Mouse (Mus musculus): Measurements from ENCODE around the gene Pnpla2.
"Not testable (repeated sequence)": the region's sequence is repeated elsewhere in the genome, so short reads cannot be mapped to it uniquely, and the experiment has no call there.

Gene Pnpla2

DNA sequence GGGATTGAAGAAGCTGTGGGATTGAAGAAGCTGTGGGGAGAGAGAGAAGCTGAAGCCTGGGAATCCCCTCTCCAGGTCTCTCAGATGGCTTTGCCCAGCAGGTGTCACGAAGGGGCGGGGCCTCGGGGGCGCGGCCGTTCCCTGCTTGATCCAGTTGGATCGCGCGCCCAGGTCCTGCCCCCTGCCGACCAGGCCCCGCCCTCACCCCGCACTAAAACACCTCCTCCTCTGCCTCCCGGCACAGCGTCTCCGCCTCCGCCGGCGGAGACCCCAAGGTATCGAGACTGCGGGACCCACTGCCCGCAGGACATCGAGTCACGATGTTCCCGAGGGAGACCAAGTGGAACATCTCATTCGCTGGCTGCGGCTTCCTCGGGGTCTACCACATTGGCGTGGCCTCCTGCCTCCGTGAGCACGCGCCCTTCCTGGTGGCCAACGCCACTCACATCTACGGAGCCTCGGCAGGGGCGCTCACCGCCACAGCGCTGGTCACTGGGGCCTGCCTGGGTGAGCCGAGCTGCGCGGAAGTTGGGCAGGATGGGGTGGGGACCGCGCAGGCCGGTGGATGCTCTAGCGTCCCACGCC, at the start of gene Pnpla2:
Gene Pnpla2, plus strand, starts transcription at position 232 of the 585 bp plus-strand sequence.
- in situ Hi-C loops (cut with MboI; ENCODE audit: low pct_unique_long_range_greater_than_20kb in 1 of 2, low sequenced_read_pairs in 2 of 2, unreplicated experiment in 1 of 2), result loop anchor here in 1 of 2 experiments (25.0 kb wide), 1 partner anchor 1518 kb away; the partner anchor contains the start of gene Utf1

DNA sequence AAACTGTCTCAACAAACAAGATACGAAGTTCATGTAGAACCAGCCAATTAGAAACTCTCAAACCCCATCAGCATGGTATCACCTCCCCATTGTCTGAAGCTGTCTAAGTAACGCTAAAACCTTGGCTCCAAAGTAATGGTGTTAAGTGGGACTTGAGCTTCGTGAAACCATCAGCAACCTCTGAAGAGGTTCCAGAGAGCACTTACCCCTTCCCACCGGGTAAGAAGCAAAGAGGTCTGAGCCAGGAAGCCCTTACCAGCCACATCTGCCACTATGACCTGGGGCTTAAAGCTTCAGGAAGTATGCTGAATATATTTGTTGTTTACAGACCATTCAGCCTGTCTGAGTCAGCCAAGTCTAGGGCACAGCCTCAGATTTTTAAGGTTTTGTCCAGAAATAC, 49.5 kb upstream of the Pnpla2 start:
- in situ Hi-C loops (cut with MboI; ENCODE audit: low pct_unique_long_range_greater_than_20kb in 1 of 2, low sequenced_read_pairs in 2 of 2, unreplicated experiment in 1 of 2), result no loop called here

DNA sequence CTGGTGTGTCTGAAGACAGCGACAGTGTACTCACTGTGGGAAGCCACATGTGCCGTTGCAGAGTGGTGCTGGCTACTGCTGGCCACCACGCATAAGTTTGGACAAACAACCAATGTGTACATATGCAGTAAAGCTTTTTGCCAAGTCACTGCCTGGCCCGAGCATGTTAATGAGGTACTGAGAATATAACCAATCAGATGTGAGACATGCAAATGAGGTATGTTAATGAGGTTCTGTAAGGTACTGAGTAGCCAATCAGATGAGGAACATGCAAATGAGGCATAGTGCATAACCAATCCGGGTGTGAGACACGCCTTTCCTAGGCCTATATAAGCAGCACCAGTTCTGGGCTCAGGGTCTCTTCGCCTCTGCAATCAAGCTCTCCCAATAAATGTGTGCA, 47.3 kb upstream of the Pnpla2 start:
- in situ Hi-C loops (cut with MboI; ENCODE audit: low pct_unique_long_range_greater_than_20kb in 1 of 2, low sequenced_read_pairs in 2 of 2, unreplicated experiment in 1 of 2), result not testable (repeated sequence)

DNA sequence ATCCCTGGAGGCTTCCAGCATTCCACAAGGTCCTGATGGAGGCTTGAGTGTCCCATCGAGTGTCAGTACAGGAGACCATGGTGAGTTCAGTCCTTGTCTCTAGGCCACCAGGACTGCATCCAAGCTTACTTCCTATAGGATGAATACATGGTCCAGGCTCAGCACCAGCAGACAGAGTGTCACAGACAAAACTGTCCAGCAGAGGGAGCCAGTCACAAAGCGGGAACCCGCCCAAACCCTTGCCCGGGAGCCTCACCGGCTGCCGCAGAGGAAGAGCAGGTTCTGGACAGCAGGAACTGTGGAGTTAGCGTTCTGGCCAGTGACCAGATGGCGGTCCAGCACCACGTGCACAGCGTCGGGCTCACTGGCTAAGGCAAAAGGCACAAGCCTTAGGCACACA, 46.2 kb upstream of the Pnpla2 start:
- in situ Hi-C loops (cut with MboI; ENCODE audit: low pct_unique_long_range_greater_than_20kb in 1 of 2, low sequenced_read_pairs in 2 of 2, unreplicated experiment in 1 of 2), result no loop called here

DNA sequence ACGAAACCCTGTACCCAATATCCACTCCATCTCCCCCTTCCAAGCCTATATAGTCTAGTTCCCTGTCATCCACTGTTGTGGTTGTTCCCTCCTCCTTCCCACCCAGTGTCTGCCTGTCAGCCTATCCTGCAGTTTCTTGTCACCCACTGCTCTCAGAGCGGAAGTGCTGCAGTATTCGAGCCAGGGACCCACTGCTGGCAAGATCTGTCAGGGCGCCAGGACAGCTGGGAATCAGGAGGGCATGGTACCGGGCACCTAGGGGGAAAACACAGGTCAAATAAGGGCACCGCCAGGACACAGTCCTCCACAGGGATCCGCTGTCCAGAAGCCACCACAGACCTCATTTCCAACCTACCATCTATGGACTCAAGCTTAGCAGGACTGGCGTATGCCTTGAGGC, 44.4 kb upstream of the Pnpla2 start:
- in situ Hi-C loops (cut with MboI; ENCODE audit: low pct_unique_long_range_greater_than_20kb in 1 of 2, low sequenced_read_pairs in 2 of 2, unreplicated experiment in 1 of 2), result no loop called here

DNA sequence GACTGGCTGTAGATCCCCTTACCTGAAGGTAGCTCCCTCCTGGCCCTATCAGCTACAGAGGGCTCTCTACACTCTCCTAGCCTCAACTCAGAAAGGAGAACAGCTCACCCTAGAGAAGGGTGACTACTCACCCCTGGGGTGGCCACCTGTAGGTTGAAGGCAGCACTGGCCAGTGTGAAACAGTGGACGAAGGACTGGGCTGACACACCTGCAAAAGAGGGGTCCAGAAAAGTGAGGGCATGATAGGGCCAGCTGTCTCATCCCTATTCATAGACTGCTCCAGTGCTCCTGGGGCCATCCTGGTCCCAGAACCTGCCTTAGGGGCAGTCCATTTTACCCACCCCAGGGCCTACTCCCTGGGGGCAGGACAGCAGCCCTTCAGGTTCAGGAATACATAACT, 43.3 kb upstream of the Pnpla2 start:
- in situ Hi-C loops (cut with MboI; ENCODE audit: low pct_unique_long_range_greater_than_20kb in 1 of 2, low sequenced_read_pairs in 2 of 2, unreplicated experiment in 1 of 2), result no loop called here

DNA sequence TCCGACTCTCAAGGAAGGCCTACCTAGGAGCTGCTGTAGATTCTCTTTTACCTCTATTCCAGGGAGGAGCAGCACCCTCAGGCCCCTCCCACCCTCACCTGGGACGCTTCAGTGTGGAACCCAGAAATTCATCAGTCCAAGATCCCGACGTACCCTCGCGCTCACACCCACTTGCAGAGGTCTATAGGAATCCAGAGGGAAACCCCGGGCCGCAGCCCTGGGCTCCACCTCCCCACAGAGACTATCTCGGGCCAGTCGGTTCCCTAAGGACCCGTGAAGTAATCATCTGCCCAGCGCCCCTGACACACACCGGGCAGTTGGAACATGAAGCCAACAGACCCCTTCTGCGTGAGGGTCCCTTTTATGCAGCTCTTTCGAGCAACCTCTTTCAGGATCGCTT, 41.7 kb upstream of the Pnpla2 start:
- in situ Hi-C loops (cut with MboI; ENCODE audit: low pct_unique_long_range_greater_than_20kb in 1 of 2, low sequenced_read_pairs in 2 of 2, unreplicated experiment in 1 of 2), result no loop called here

DNA sequence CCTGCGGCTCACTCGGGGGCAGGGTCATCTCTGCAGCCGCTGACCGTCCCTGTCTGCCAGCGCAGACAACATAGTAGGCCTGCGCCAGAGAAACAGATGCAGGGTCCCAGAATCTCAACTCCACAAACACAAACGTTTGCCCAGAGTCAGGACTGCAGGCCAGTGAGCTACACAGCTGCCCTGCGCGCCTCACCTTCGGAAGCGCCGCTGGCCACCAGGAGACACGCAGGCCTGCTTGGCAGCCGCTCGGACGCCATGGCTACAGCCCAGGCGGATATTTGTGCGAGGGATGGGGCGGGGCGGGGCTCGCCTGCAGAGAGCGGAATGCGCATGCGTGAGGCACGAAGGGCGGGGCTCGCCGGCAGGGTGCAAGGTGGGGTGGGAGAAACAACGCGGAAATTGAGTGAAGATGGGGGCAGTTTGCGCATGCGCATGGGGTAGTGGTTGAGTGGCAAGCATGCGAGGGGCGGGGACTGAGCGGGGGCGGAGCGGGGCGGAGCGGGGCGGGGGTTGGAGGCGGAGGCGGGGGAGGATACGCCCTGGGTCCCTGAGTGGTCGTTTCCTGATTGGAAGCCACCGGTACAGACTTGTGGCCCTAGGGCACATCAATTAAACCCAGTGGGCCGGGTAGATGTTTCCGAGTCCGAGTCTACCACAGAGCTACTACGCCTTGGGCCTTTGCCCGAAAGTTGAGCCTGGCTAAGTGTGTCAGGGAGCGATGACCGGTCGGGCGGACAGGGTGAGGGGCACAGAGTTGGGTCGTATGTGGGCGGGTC, 41.0 kb upstream of the Pnpla2 start, which contains the start of gene Gatd1:
Gene Gatd1, minus strand, starts transcription at position 328 of the 776 bp plus-strand sequence.
- in situ Hi-C loops (cut with MboI; ENCODE audit: low pct_unique_long_range_greater_than_20kb in 1 of 2, low sequenced_read_pairs in 2 of 2, unreplicated experiment in 1 of 2), result no loop called here

DNA sequence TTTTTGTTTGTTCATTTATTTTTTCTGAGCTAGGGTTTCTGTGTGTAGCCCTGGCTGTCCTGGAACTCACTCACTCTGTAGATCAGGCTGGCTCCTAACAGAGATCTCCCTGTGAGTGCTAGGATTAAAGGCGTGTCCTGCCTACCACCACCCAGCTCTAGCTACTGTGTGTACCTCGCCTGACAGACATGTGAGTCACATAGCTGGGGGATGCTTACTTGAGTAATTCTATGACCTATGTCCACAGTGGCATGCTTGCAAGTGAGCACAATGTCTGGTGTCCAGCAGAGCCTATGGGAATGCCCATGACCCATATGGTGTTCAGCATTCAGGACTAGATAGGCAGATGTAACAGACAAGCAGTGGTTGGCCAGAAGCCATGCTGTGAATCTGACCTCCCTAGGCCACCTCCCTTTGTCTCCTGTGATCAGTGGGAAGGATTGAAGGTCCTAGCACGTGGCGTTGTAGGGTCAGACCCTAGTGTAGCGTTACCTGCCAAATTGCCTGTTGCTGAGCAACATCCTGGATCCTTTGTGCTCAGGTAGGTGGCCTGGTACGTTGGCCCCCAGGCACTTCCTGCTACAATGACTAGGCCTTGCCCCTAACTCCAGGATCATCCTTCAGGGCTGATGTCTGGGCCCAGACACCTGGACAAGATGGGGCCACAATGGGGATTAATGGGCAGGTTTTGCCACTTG, 38.7 kb upstream of the Pnpla2 start:
- in situ Hi-C loops (cut with MboI; ENCODE audit: low pct_unique_long_range_greater_than_20kb in 1 of 2, low sequenced_read_pairs in 2 of 2, unreplicated experiment in 1 of 2), result no loop called here

DNA sequence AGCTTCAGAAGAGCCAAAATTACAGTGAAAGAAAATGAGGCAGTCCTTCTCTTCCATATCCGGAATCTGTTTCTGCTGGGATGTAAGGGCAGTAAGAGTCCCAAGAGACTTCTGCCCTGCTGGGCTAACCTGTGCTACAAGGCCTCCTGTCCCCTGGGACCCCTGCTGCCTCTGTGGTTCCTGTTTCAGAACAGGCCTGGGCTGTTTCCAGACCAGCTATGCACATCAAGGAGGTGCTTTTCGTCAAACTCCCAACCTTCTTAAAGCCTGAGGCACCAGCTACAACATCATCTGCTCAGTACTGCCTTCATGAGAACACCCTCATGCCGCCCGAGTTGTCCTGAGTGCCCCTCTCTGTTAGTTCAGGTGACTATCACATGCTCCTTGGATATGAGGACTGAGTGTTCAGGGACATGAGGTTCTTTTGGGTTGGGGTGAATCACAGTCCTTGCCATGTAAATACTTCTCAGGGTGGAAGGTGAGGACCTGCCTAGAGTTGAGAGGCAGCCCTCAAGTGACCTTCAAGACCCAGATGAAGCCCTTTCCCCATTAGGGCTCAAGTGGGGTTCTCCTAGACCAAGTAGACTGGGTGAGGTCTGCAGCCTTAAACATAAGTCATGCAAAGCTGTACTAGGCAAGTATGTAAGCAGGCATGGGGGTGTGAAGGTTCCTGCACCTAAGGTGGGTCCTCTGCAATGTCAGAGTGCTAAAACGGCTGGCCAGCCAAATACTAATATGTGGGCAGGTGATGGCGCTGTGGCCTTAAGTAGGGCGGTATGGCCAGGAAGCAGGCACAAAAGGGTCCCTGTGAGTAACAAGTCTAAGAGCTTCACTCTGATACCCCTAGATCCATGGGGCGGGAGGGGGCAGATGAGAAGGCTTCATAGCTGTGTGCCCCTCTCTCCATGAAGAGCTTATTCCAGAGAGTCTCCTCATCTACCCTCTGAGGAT, 37.0 kb upstream of the Pnpla2 start:
- in situ Hi-C loops (cut with MboI; ENCODE audit: low pct_unique_long_range_greater_than_20kb in 1 of 2, low sequenced_read_pairs in 2 of 2, unreplicated experiment in 1 of 2), result no loop called here

DNA sequence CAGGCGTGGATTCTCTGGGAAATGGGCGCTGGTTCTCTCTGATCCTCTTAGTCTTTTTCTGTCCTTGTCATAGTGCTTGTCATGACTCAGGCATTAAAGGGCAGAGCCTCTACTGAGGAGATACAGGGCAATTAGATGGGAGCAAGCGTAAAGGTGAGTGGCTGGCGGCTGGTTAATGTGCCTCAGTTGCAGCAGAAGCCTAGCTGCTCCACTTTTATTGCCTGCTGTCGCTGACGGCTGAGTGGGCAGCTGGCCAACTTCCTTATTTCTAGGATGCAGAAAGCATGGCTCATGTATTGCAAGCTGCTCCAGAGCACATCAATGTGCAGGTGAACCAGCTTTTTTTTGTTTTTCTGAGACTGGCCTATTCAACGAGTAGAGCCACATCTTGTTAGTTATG, 36.0 kb upstream of the Pnpla2 start:
- in situ Hi-C loops (cut with MboI; ENCODE audit: low pct_unique_long_range_greater_than_20kb in 1 of 2, low sequenced_read_pairs in 2 of 2, unreplicated experiment in 1 of 2), result no loop called here

DNA sequence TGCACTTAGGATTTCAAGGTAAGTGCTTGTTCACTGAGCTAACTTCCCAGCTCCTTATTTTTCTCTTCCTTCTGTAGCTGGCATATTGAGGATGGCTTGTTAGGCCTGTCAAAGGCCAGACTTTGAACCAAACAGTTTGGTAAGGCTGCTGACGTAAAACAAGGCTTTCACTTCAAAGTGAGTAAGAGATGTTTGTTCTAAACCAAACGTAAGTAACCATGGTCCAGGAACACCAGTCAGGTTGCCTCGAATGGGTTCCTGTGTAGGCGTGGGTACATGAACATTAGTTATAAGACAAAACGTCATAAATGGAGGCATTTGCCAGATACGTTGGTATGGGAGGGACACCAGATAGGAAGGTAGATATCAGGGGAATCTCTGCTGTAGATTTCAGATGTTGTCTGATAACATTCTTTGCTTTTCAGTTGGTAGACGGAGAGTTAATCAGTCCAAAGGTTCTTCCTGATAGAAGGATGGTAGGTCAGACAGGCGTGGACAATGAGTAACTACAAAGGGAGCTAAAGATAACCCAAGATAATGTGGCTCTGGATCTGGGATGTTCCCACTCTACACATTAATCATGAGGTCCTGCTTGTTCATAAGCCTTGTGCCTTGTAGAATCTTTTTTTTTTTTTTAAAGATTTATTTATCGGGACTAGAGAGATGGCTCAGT, 34.8 kb upstream of the Pnpla2 start:
- in situ Hi-C loops (cut with MboI; ENCODE audit: low pct_unique_long_range_greater_than_20kb in 1 of 2, low sequenced_read_pairs in 2 of 2, unreplicated experiment in 1 of 2), result no loop called here

DNA sequence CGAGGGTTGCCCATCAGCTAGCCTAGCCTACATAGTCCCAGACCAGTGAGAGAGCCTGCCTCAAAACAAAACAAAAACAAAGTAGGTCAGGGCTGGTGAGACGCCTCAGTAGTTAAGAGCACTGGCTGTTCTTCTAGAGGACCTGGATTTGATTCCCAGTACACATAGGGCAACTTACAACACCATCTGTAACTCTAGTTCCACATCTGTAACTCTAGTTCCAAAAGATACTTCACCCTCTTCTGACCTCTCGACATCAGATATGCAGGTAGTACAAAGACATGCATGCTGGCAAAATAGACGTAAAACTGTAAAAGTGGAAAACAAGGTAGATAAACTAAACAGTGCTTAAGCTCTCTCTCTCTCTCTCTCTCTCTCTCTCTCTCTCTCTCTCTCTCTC, 31.2 kb upstream of the Pnpla2 start:
- in situ Hi-C loops (cut with MboI; ENCODE audit: low pct_unique_long_range_greater_than_20kb in 1 of 2, low sequenced_read_pairs in 2 of 2, unreplicated experiment in 1 of 2), result no loop called here

DNA sequence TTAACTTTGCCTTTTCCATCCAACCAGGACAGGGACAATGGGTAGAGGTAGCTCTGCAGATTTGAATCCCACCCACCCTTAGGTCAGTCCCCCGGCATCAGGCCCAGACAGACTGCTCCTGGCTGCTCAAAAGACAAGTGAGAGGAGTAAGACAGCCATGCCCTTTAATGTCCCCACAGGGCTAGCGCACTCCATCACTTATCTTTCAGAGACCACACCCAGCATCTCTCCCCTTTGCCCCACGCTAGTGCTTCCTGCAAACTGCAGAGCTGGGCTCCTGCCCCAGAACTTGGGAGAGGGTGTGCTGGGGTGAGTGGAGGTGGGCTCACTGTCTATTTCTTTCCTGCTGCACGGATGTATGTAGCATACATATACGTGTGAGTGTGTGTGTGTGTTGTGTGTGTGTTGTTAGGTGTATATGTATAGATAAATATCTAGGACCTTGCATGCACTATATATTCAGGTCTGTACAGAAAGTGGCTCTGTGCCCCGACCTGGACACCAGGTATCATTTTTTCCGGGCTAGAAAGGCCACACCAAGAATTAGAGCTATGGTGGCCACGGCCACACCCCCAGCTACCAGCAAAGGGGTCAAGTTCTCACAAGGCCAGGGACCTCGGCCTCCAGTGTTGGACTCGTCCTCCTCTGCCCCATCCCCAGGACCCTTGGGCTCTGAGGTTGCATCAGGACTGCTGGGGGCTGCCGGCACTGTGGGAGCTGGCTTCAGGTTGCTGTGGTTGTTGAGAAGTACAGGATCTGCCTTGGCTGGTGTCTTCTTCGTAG, 27.9 kb upstream of the Pnpla2 start:
- in situ Hi-C loops (cut with MboI; ENCODE audit: low pct_unique_long_range_greater_than_20kb in 1 of 2, low sequenced_read_pairs in 2 of 2, unreplicated experiment in 1 of 2), result no loop called here

DNA sequence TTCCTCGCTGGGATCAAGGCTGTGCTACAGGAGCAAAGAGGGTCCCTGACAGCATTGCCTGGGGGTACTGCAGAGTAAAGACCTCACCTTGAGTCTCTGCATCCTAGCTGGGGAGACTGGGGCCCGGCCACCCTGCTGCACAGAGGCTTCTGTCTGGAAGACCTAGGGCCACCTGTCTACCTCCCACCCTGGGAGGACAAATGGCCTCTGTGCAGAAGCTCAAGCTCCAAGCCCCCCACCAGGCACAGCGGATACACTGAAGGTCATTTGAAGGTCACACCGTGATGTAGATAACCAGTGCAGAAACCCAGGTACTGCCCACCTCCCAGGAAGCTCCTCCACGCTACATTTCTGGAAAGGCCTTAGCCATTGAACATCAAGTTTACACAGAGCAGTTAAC, 26.3 kb upstream of the Pnpla2 start:
- in situ Hi-C loops (cut with MboI; ENCODE audit: low pct_unique_long_range_greater_than_20kb in 1 of 2, low sequenced_read_pairs in 2 of 2, unreplicated experiment in 1 of 2), result no loop called here

DNA sequence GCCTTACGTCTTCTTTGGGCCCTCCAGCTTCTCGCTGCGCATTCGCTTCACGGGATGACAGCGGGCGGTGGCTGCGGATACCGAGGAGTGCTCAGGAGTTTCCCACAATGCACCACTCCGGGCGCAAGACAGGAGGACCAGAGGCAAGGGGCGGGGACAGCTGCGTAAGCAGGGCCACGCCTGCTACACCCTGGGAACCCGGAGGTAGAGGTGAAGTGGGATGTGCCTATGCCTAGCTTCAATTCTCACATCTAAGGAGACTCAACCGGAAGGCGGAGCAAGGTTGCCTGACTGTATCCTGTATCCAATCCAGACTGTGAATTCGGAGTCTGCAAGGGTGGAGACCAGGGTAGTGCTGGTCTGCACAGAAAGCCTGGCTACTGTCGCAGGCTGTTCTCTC, 25.7 kb upstream of the Pnpla2 start, which contains the start of gene Cend1:
Gene Cend1, minus strand, starts transcription at position 182 of the 400 bp plus-strand sequence.
- in situ Hi-C loops (cut with MboI; ENCODE audit: low pct_unique_long_range_greater_than_20kb in 1 of 2, low sequenced_read_pairs in 2 of 2, unreplicated experiment in 1 of 2), result no loop called here

DNA sequence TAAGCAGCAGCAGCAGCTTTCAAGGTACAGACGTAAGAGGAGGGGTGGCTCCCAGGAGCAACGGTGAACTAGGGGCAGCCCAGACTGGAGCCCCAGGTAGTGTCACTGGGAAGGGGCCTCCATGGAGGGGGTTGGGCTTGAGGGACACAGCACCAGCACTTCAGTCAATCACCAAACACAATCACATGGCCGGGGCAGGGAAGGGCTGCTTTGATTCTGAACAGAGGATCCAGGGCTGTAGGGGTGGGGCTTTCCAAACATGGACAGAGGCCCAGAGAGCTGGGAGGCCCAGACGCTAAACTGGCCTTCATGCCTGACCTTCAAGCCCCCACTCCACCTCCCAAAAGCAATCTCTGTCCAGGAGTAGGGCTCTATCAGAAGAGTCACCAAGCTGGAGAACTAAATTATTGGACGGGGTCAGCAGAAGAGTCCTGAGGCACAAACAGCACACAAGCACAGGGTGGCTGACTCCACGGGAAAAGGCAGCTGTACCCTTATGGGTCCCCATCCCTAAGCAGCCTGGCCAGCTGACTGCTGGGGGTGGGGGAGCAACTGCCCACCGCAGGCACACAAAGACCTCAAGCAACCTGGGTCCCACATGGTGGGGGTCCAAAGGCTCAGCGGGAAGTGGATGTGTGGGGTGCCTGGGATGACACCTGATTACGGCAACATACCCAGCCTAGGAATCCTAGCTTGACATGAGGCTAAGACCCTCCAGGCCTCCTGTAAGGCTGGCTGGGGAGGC, 25.0 kb upstream of the Pnpla2 start:
- in situ Hi-C loops (cut with MboI; ENCODE audit: low pct_unique_long_range_greater_than_20kb in 1 of 2, low sequenced_read_pairs in 2 of 2, unreplicated experiment in 1 of 2), result no loop called here

Data from mouse embryonic stem cell (cell line).